Mouse (Mus musculus): Measurements from ENCODE around the gene Gm9903.

DNA sequence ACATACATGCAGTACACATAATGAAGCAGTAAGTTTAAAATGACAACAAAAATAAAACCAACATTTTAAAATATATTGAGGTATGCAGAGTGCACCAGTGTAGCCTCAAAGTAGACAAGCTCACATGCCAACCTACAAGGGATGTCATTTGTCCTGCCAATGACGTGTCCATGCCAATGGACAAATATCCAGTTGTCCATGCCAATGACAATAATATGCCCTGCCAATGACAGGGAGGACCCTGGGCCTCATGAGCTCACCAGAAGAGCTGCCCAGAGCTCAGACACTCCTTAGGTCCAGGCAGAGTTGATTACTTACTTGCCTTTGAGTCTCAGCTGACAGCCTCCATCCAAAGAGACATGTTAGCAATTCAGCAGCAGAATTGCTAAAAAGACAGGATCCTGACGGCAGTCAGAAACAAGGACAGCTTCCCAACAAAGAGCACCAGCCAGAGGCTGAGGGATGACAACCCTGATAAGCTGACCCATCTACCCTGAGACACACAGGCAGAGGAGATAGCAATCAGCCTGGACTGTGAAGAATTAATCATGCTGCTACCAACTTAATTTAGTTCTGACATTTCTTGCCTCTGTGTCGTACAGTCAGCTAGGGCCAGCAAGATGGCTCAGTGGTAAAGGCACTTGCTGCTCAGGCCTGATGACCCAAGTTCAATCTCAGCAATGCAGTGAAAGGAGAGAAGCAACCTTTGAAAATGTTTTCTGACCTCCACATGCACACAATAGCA is 8.1 kb downstream of the Gm9903 start:
- no peak for TF ChIP-seq ZKSCAN1 (IDR thresholded peaks at IDR 0.05; ENCODE audit: borderline replicate concordance, low read depth, low read length)
- no peak for TF ChIP-seq MAX (IDR thresholded peaks at IDR 0.05; ENCODE audit: low read length)
- no peak for TF ChIP-seq CTCF (conservative IDR thresholded peaks at IDR 0.05 in 1 of 2, IDR thresholded peaks at IDR 0.05 in 1 of 2; ENCODE audit: low read depth in 2 of 2, low read length in 2 of 2)
- TF ChIP-seq POLR2A (IDR thresholded peaks at IDR 0.05; ENCODE audit: low read depth, low read length): no peak
- TF ChIP-seq MXI1 (IDR thresholded peaks at IDR 0.05; ENCODE audit: low read depth, low read length): no peak

Data from CH12.LX (cell line).